Mouse (Mus musculus) lung, postnatal 14 days (tissue): ENCODE results near the gene Pla2g4b.
A peak's percentile ranks its signal among the peaks of the same experiment; 100 is the strongest.

Experiments used
- DNase-seq: peaks from one replicate; pipeline ENCODE4 v3.0.0; 2021

The Pla2g4b gene

DNA sequence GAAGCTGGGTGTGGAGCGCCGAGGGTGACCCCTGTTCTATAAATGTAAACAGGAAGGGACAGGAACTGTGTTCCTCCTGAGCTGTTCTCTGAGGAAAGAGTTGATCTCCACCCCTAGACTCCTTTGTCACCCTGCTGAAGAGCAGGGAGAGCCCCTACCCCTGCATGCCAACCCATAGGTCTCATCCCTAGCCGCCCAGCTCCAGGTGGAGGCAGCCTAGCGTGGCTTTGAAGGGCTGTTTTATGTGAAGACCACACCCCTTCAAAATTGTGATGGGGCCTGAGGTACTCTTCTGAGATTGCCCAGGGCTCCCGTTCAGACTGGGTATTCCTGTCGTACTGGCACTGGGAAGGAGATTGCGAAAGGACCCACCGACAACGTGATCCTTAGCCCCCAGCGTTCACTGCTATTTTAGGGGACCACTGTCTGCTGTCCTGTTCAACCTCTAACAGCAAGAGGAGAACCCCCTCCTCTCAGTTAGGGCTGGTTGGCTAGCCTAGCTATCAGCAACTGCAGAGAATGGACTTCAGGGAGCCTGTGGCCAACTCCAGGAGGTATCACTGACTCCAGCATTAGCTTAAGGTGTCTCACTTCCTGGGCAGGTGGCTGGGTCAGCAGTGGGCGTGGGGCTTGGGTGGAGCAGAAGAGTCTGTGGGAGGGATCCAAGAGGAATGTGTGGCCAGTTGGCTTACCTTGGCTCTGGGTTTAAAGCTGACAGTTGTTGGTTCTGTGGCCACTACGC lies at the start of gene Pla2g4b:
Gene Pla2g4b, plus strand, starts transcription at position 692 of the 742 bp plus-strand sequence.
- no peak for DNase-seq

DNA sequence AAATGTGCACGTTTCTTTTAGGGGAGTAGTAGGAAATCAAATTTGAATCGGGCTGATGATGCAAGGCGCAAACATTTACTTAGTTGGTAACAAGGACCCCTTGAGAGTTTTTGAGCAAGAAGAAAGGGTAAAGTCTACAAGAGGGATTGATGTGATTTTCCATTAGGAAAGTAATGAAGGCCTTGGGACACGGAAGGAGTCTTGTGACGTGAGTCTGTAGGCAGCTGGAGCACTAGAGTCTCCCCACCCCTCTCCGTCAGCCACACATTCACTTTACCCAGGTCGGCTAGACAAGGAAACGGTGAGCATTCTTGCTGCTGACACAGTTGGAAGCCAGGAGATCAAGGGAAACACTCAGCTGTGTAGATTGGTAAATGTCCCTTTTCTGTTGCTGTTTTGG lies 47.3 kb upstream of the Pla2g4b start:
- DNase-seq, result peak; percentile 50

DNA sequence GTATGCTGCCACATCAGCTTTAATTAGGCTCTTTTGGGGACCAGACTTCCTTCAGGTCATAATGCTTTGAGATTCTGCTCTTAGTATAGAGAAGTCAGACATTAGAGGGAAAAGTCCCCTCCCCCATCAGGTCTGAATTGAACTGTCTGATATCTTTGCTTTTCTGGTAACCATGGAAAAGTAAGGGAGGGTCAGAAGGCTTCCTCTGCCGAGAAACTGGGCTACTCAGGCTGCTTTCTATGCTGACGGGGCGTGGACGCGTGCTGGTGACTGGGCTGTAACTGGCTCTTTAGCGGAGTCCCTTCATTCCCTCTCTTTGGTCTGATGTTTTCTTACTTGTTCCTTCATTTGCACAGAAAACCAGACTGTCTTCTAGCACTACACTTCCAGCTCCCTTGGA lies 46.8 kb upstream of the Pla2g4b start:
- DNase-seq, result no peak

DNA sequence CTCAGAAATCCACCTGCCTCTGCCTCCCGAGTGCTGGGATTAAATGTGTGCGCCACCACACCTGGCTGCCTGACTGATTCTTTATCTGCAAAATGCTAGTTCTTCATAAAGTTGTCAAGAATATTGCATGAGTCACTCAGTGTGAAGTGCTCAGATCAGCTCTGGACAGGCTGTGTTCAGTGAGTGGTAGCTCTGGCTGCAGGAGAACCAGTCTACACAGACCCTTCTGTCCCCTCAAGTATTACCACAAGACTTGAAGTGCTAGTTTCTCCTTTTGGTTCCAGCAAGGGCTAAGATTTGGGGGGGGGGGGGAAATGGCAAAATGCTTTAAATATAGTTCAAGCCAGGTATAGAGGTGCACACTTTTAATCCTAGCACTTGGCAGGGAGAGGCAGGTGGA lies 45.8 kb upstream of the Pla2g4b start:
- DNase-seq, result no peak

DNA sequence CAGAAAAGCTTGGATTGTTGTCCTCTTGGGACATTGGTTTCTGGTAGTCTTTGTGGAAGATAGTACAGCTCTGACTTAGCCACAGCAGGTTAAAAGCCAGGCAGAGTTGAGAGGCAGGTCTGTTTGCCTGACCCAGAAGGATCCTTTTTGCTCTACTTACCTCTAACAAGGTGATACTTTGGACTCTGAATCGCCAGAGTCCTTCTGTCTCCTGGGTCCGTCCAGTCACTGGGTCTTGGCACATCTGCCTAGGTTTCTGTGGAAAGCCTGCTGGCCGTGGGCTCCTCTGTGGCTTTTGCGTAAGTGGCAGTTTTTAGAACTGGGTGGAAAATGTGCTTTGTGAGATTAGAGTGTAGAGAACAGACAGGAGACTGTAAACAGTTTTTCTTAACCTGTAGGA lies 44.3 kb upstream of the Pla2g4b start:
- no peak for DNase-seq

DNA sequence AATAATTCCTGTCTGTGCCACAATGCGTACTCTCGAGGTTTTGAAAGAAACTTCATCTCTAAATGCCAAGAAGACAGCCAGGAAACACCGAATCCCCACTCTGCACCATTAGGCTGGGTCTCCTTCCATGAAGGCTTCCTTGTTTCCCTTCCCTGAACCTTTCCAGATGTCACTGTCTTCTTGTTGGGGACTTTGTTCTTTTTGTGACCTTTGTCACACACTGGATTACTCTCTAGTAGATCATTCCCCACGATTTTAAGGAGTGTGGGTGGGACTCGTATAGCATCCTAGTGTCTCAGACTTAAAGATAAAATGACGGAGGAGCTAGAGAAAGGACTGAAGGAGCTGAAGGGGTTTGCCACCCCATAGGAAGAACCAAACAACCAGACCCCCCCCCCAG lies 42.3 kb upstream of the Pla2g4b start:
- no peak for DNase-seq

DNA sequence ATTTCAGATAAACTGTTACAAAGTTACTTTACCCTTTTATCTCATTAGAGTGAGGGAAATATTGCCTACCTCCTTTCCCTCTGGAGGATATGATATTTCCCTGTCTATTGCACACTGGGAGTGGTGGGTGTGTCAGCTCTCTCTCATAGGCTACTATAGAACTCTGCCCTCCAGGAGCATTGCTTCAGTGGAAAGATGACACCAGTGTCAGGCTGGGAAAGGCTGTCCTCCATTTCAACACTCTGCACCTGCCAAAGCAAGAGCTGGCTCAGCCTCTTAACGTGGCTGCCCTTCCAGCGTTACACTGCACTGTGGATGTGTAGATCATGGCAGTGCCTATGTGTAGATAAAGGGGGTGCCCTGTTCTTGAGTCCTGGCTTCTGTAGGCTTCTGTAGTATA lies 40.9 kb upstream of the Pla2g4b start:
- no peak for DNase-seq

DNA sequence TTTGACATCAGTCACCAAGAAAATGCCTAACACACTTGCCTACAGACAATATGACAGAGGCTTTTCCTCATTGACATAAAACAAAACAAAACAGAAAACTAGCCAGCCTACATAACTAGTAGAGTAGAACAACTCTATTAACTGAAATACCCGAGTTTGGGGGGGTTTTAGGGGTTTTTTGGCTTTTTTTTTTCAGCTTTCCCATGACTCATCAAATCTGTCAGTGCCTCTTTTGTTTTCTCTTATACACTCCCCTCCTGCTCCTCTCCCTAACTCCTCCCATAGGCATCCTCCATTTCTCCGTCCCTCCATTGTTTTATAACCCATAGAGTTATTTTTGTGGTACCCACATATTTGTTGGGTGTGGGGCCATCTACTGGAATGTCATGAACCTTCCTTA lies 39.7 kb upstream of the Pla2g4b start:
- DNase-seq, result no peak

DNA sequence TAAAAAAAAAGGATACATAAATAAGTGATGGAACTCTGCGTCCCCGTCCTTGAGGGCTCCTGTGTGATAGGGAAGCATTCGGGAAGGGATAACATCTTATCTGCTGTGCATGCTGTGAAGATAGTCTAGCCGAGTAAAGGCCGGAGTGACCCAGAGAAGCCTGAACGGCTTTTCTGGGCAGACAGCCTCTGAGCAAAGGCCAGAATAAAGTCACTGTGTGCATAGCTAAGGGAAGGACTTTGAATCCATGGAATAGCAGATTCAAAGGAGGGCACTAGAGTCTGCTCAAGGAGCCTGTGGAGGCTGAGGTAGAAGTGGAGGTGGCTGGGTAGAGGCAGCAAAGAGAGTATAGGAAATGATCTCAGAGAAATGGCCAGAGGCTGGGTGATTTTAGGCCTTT lies 38.4 kb upstream of the Pla2g4b start:
- no peak for DNase-seq

DNA sequence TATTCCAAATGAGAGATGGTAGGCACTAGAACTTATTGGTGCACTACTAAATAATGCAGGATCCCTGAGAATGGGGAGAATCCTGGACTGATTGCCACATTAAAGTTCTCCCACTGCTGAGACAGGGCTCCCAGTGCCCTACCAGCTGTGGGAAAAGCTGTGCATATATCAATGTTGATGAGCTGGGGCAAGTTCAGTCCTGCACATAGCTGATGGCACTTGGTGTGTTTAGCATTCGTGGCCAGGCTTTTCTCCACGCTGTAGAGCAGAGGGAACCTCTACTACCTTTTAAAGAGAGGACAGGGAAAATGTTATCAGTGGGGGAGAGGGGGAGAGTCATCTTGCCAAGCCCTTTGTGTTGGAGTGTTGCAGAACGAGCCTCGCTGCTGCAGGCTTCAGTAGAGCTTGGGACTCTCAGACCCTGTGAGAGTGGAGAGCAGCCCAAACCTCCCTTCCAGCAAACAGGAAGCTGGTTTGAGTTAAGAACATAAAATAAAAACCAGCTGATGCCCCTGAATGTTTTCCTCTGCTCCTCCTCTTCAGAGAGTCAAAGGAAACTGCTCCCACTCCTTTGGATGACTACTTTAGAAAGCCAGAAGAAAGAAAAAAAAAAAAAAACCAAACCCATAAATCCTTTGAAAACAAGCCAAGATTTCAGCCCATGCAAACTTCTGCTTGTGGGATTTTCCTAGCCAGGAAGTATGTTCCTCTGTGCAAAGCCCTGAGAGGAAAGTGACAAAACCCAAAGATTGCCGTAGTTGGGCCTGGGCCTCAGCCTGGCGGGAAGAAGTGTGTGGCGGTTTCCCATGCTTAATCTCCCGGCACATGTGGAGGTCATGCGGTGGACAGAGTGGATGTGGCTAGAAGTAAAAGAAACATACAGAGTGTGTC lies 37.6 kb upstream of the Pla2g4b start:
- no peak for DNase-seq

DNA sequence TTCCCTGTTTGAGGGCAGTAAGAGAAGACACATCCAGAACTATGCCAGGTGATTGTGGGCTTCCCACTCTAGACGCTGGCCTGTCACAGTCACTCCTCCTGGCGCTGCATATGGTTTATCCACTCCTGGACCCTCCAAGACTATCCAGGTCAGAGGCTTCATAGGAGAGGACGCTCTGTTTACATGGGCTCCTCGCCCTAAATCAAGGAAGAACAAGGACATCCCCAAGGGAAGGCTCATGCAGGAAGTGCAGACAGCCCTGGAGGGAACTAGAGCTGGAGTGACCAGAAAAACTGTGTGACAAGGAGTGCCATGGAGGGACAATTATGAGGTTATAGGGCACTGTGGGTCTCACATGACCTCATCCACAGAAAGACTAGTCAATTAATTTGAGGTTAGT lies 35.9 kb upstream of the Pla2g4b start:
- DNase-seq, result no peak

DNA sequence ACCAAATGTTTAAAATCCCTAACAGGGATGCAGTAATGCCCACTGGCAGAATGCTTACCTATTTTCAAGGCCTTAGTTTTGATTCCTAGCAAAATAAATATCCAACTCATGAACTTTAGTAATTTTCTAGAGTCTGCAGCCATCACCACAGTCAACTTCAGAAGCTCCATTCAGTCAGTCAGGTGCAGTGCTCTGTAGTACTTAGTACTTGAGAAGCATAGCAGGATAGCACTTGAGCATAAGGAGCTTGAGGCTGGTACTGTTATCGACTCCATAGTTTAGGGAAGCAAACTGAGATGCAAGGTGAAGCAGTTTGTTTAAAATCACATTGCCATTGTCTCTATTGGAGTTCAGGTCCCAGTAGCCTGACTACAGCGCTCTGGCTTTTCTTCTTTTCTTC lies 33.5 kb upstream of the Pla2g4b start:
- DNase-seq, result no peak

DNA sequence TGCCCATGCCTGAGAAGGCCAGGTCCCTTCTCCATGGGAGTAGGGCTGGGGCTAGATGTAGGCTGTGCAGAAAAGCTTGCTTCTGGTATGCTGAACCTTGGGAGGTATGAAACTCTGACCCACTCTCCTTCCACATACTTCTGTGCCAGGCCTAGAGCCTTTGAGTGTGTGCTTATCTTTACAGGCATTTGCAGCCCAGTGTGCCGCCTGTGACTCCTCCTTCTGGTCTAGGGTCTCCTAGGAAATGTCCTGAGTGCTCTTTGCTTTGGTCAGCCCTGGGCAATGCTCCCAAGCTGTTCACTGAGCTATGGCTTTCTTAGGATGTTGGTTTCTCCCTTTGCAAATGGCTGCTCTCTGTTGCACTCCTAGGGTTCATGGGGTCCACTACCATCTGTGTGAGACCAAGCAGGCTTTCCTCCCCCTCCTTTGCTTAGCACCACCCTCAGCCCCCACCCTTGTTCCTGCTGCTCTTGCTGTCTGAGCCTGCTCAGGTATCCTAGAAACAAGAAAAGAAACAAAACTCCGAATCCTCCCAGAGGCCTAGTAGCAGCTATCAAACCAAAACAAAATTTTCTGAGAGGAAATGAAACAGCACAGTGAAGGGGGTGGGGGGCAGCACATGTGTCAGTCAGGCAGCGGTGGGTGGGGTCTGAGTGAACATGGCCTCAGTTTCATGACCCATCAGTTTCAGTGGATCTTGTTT lies 32.2 kb upstream of the Pla2g4b start:
- peak; percentile 53 for DNase-seq

DNA sequence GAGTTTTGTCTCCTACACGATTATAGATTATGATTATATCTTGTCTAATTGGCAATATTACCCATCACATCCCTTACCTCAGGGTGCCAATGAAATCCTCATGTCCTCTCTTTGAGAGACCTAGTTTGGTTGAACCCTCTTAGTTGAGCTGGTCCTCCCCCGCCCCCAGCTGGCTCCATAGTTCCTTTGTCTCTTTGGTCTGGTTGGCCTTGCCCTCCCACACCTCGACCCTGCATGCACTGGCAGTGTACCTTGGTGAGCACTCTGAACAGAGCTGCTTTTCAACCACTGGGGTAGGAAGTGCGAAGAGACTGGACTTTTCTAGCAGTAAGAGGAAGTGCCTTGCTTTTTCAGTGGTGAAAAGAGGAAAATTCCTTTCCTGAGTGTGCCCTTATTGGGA lies 31.3 kb upstream of the Pla2g4b start:
- no peak for DNase-seq

DNA sequence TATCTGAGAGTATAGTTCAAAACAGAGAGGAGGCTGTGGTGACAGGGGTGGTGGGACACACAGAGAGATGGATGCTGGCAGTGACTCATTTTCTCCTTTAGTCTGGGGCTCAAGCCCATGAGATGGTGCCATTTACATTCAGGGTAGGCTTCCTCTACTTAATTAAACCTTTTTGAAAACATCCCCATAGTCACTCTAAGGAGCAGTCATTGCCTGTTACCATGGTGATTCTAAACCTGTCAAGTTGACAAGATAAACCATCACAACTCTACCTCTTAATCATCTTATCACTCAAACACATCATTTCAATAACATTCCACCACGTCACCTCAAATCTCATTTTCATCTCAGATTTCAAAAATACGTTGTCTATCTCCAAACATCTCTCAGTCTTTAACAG lies 29.2 kb upstream of the Pla2g4b start:
- DNase-seq, result no peak

DNA sequence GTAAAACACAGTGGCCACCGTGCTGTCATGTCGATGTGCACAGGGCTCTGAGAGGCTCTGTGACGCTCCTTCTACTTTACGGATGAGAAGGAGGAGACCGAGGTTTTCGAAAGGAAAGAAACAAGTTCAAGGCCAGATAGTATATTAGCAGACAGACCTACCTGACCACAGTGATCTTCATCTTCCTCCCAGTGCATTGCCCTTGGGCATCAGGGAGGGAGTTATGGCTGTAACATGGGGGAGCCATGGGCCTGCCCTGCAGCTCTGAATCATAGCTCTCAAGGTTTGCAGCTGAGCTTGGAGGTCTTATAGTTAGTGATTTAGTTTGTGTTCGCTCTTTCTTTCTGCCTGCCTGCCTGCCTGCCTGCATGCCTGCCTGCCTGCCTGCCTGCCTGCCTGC lies 26.5 kb upstream of the Pla2g4b start:
- no peak for DNase-seq

DNA sequence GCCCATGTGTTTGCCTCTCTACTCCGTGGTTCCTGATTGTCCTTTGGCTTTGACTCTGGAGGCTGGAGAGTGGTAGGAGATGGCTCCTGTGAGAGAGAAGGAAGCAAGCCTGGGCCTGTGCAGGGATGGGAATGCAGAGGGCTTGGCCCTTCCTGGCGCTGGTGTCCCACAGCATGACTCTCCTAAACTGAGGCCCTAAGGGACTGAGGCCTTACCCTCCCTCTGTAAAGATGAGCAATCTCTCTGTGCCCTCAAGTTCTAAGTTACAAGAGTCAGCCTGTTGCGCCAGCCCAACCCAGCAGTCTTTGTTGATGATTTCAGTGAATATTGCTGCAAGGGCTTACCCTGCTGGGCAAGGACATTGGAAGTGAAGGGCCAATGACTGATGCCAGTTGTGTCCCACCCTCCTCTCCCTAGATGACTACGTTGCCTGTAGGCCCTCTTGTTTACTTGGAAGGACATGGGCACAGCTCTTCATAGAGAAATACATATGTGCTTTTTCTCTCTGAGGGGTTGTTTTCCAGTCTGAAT lies 25.5 kb upstream of the Pla2g4b start:
- DNase-seq, result no peak

DNA sequence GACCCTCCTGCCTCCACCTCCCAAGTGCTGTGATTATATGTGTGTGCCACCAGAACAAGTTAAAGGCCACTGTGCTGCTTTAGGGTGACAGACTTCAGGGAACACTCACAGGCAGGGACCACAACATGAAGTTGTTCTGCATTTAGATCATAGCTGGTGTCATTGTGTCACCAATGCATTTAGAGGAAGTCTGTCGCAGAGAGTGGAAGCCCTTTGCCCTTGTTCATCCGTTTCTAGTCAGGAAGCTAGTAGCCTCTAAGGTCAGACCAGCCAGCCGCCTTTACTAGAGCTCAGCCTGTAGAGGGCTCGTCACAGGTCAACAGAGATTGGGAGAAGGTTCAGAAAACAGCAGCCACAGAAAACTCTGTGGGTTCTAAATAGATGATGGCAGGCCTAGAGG lies 24.5 kb upstream of the Pla2g4b start:
- peak; percentile 21 for DNase-seq

DNA sequence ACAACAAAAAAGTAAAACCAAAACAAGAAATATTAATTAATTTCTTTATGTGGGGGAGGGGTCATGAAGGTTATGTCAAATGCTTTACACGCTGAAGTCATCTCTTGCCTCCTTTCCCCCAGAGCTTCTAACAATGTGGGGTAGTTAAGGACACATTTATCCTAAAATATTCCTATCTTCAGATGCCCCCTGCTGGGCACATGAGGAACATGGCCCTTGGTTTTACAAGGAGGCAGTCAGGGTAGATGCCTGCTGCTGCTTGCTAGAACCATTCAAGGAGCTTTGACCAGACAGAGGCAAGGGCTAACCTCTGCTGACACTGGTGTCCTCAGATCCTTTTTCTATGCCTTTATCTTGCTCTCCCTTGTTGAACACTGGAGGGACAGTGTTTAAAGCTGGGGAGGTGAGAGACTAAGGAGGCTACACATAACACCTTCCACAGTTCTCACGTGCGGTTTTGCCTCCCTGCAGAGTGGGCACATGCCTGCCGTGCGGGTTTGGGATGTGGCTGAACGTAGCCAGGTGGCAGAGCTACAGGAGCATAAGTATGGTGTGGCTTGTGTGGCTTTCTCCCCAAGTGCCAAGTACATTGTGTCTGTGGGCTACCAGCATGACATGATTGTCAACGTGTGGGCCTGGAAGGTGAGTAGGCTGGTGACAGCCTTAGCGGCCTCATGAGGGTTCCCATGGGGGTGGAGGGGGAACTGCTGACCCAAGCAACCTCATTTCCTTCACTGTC lies 21.6 kb upstream of the Pla2g4b start:
- peak; percentile 75 for DNase-seq

DNA sequence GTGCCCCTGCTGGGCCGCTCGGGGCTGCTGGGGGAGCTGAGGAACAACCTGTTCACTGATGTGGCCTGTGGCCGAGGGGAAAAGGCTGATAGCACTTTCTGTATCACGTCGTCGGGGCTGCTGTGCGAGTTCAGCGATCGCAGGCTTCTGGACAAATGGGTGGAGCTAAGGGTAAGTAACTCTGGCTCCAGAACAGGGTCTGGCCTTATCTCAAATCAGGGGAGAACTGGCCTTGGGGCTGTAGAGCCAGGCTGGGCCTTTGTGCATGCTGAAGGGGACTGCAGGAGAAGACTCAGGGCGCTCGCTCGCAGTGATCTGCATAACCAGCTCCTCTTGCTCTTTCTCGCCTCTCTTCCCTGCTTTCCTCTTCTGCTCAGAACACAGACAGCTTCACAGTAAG lies 20.3 kb upstream of the Pla2g4b start:
- DNase-seq, result no peak

DNA sequence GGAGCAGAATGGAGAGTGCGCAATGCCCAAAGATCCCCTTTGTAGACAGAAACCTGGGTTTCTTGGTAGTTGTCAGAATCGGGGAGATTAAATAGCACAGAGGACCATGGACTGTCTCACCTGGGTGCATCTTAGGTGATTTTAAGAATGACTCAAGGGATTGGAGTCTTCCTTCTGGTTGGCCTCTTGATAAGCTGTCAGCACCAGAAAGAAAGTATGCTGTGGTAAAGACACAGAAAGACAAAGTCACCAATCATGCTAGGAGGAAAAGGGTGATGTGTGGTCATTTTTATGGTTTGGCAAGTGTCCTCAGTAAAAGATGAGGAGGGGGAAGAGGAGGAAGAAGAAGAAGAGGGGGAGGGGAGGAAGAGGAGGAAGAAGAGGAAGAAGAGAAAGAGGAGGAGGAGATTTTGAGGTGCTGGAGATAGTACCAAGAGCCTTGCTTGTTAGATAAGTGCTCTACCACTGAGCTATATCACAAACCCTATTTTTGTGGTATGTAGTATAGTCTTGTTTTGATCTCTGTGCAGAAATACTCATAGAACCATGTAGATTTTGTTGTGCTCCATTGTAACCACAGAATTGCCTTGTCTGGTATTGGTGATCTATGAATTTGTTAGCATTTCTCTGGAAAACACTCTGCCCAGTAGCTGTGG lies 19.3 kb upstream of the Pla2g4b start:
- no peak for DNase-seq

DNA sequence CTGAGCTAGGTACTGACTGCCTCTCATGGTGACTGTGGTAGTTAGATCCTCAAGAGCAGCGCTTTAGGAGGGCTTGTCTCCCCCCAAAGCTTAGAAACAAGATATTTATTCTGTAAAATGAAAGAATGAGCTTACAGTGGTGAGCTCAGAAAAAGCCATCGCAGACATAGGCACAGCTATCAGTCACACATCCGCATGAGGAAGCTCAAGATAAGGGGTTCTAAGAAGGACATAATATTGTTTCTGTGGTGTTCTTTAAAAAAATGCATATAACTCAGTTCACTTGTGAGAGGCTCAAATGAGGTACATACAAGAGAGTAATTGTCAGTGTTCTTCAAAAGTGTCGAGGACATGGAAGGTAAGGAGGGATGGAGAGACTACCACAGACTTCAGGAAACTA lies 17.3 kb upstream of the Pla2g4b start:
- DNase-seq, result no peak
